Mouse (Mus musculus): ENCODE measurements around the gene Skap1.
"Not testable (repeated sequence)": the region's sequence is repeated elsewhere in the genome, so short reads cannot be mapped to it uniquely, and the experiment has no call there.

Skap1 gene

GRCm38 (mm10) chr11:96761984-96762383 lies 297.6 kb downstream of the Skap1 start:
- no peak for DNase-seq

DNA sequence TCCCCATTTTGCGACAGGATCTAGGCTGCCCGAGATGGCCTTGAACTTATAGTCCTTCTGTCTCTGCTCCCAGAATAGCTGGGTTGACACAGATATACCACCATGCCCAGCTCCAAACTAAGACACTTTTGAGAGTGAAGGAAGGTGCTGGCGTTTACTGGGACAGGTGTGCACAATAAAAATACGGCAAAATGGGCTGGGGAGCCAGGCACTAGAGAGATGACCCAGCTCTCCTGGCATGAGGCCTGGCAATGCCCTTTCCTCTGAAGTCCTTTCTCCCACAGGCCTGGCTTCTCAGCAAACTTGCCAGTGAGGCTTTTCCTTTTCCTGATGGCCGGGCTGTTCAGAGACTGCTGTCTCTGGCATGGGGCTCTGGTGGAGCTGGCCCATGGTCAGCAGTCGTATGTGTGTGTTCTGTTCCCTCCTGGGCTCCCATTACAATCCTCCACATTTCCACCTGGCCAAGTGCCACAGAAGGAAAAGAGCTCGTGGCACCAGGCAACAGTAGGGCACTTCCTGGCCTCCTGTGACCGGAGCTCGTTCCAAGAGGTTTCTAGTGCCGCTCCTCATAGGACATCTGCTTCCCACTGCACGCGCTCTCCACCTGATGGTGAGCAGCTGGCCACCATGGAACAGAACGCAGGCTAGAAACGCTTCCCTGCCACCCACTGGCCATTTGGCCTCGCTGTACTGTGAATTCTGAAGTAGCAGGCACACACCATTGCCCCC lies 298.5 kb downstream of the Skap1 start:
- peak; percentile 92 to 94 for DNase-seq

GRCm38 (mm10) chr11:96764511-96765350 lies 300.3 kb downstream of the Skap1 start:
- no peak for DNase-seq

GRCm38 (mm10) chr11:96765645-96766044 lies 301.3 kb downstream of the Skap1 start:
- no peak for DNase-seq

DNA sequence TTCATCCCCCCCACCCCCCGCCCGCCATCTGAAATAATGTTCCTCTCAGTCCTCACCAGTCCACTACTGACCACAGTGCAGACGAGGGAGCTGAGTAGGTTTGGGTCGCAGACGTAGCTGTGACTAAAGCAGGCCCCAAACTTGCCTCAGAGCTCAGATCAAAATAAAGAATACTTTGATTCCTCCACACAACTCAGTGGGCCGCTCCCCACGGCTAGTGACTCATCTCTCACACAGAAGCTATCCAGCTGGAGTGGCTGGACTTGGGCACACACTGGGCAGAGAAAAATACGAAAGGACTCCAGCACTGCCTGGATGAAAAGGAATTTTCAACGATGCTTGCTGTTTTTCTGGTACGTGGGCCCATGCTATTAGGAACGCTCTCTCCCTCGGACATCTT lies 302.2 kb downstream of the Skap1 start:
- no peak for DNase-seq

- DNase-seq: no peak
Observed at GRCm38 (mm10) chr11:96767096-96767495, 302.7 kb downstream of the Skap1 start.

- no peak for DNase-seq
Observed at GRCm38 (mm10) chr11:96768240-96768639, 303.8 kb downstream of the Skap1 start.

- no peak for DNase-seq
Observed at GRCm38 (mm10) chr11:96771274-96771975, 307.0 kb downstream of the Skap1 start.

- DNase-seq: no peak
Observed at GRCm38 (mm10) chr11:96772413-96772812, 308.0 kb downstream of the Skap1 start.

DNA sequence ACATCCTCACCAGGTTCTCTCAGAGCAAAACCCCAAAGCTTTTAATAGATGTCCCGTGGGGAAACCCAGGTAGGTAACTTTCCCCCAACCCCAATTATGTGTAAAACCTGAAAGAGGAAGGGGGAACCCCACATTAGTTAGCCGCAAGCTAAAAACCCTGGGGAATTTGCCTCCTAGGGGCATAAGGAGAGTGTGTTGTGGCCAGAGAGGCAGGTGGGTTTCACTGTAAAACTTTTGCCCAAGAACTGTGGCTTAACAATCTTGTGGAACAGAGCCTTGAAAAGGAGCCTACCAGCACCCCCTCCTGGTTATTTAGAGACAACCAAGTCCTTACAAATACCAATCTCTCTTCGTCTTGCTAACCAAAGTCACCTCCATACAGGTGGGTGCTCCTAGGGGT lies 310.1 kb downstream of the Skap1 start:
- no peak for DNase-seq

DNA sequence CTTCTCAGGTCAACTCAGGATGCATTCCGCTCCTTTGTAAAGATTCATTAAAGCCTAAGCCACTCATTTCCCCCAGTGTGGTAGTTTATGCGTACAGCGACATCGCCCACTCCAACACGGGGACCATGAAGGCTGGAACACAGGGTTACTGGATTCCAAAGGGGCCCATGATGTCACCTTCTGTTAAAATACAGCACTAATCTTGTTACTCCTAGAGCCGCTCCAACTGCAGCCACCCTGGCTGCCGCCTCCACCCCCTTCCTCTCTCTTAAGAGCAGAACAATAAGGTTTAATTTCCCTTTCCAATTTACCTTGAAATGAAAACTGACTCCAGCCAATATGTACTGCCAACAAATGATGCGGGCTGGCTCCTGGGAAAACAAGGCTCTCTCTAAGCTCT lies 310.7 kb downstream of the Skap1 start:
- no peak for DNase-seq

GRCm38 (mm10) chr11:96775665-96776064 lies 311.3 kb downstream of the Skap1 start:
- no peak for DNase-seq

- DNase-seq: no peak
Observed at GRCm38 (mm10) chr11:96776068-96776467, 311.7 kb downstream of the Skap1 start.

GRCm38 (mm10) chr11:96776968-96777962 lies 312.9 kb downstream of the Skap1 start, which contains the start of gene Snx11:
Gene Snx11, minus strand, starts transcription at chr11:96777559.
- peak; percentile 100 for DNase-seq

DNA sequence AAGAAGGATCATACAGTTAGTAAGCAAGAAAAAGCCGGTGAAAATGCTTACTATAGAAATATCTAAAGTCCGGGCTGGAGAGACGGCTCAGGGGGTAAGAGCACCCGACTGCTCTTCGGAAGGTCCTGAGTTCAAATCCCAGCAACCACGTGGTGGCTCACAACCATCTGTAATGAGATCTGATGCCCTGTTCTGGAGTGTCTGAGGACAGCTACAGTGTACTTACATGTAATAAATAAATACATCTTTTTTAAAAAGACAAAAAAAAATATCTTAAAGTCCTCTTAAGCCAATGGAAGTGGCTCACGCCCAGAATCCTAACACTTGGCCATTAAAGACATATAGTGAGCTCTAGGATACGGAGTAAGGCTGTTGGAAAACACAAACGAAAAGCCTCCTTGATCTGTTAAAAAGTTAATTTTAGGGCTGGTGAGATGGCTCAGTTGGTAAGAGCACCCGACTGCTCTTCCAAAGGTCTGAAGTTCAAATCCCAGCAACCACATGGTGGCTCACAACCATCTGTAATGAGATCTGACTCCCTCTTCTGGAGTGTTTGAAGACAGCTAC lies 313.8 kb downstream of the Skap1 start:
- not testable (repeated sequence) for DNase-seq

GRCm38 (mm10) chr11:96780306-96780705 lies 315.9 kb downstream of the Skap1 start:
- no peak for DNase-seq

- no peak for DNase-seq
Observed at GRCm38 (mm10) chr11:96781425-96781824, 317.0 kb downstream of the Skap1 start.

- peak; percentile 87 to 94 for DNase-seq
Observed at GRCm38 (mm10) chr11:96784847-96785246, 320.5 kb downstream of the Skap1 start.

DNA sequence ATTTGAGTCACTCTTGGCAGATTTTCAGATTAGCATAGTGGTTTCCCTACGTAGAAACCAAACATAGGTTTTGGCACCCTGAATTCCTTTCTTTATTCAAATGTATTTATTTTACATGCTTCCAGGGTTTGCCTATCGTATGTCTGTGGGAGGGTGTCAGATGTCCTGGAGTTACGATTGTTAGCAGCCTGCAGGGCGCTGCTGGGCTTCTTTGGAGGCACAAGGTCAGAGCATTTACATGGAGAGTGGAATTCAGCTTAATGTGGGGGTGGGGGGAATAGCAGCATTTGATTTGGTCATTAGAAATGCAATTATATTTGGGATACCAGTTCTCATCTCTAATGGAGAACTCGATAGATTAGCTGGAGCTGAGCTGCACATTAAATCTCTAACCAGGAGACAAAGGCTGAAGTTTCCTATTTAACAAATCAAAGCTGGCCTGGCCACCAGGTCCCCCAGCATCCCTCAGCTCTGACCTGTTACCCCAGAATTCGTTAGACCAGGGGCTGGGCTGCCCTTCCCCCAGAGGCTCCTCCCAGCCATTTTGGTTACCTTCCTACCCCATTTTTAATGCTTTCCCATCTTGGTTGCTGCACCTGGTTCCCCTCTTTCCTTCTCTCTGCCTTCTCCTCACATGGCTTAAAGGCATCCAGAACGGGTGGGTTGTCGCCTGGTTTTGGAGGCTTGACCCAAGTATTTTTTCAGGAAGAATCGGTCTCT lies 322.5 kb downstream of the Skap1 start:
- no peak for DNase-seq

DNA sequence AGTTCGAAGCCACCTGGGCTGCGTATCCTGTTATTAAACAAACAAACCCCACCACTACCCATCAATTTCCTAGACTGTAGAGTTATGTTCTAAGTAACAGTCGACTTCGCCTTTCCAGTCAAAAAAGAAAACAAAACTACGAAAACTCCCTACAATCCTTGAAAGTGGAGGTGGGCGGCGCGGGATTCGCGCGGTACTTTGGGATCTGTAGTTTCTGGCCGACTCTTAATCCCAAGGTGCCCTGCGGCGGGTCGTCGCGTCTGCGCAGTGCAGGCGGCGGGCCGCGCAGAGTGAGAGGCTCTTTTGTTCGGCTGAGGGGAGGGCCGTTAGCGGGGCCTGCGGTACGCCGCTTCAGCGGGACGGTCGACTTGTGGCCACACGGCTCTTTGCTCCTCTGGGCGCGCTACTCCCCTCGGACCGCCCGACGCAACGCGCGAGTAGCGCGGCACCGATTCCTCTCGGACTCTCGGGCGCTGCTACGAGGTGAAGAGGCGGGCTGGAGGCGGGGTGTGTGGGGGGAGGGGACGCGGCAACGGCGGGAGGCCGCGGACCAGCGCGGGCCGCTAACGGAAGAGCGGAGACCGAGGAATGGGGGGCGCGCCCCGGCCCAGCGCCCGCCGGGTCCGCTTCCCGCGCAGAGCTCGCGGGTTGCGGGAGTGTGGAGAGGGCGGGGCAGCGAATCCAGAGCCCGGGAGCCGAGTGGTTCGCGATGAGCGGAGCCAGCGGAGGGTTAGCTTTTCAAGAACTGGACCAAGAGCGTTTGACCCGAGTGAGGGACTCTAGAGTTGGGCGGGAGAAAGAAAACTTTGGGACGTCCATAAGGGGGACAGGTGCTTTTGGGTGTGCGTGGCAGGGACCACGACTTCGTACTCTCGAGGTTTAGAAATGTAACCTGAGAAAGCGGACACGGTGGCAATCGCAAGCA lies 324.7 kb downstream of the Skap1 start, which contains the start of gene Cbx1:
Gene Cbx1 (plus strand): TSS at position 257 of the 925 bp plus-strand sequence.
- DNase-seq: peak; percentile 91 to 92
